Mouse (Mus musculus): Measurements from ENCODE around the gene Dock9. TPM values are rescaled to one million over a fixed set of nuclear protein-coding genes. Genes with fewer than 3 reads are reported as not detected.

Dock9 gene
- polyA plus RNA-seq, 1 experiment from 2014 or later: 5.2 TPM

GRCm38 (mm10) chr14:121549834-121550233, 247.8 kb downstream of the Dock9 start:
- no peak for ATAC-seq (ENCODE audit: low read depth)
- H3K4me2 ChIP-seq: no peak overlapping the region
- H3K4me1 ChIP-seq (replicated peaks): no peaks in the 10 kb centered on the region
- H3K27me3 ChIP-seq: no peaks in the 10 kb centered on the region
- WGBS: 82% methylated on average over 6 of the region's 6 CpGs
- 0 out of 2 replicates have a peak, but pooled peaks cover 2% of the 10 kb centered on the region for H3K36me3 ChIP-seq
- H3K9me3 ChIP-seq: no peaks in the 10 kb centered on the region
- H3K27ac ChIP-seq (replicated peaks): no peak overlapping the region
- no peak overlapping the region for H3K4me3 ChIP-seq
- no peak overlapping the region for H3K9ac ChIP-seq

GRCm38 (mm10) chr14:121547745-121548144, 249.9 kb downstream of the Dock9 start:
- Histone ChIP-seq H3K4me3 (no peak overlapping the region), H3K36me3 (no peaks in the 10 kb centered on the region), H3K4me2 (no peak overlapping the region), H3K9me3 (no peaks in the 10 kb centered on the region), H3K9ac (no peak overlapping the region), H3K4me1 (replicated peaks) (no peaks in the 10 kb centered on the region), H3K27me3 (no peaks in the 10 kb centered on the region), H3K27ac (replicated peaks) (no peak overlapping the region)
- 63% methylated on average over 7 of the region's 7 CpGs for WGBS
- ATAC-seq (ENCODE audit: low read depth): no peak

- H3K9me3 ChIP-seq: no peaks in the 10 kb centered on the region
- no peaks in the 10 kb centered on the region for H3K4me1 ChIP-seq (replicated peaks)
- H3K36me3 ChIP-seq: no peaks in the 10 kb centered on the region
- H3K27me3 ChIP-seq: no peaks in the 10 kb centered on the region
- H3K4me3 ChIP-seq: no peak overlapping the region
- 92% methylated on average over 5 of the region's 5 CpGs for WGBS
- ATAC-seq (ENCODE audit: low read depth): no peak
- H3K27ac ChIP-seq (replicated peaks): no peak overlapping the region
- H3K4me2 ChIP-seq: no peak overlapping the region
- H3K9ac ChIP-seq: no peak overlapping the region
Observed at GRCm38 (mm10) chr14:121546621-121547020, 251.0 kb downstream of the Dock9 start.

GRCm38 (mm10) chr14:121545551-121546331, 251.9 kb downstream of the Dock9 start:
- no peaks in the 10 kb centered on the region for H3K36me3 ChIP-seq
- no peaks in the 10 kb centered on the region for H3K4me1 ChIP-seq (replicated peaks)
- ATAC-seq (ENCODE audit: low read depth): no peak
- H3K4me2 ChIP-seq: no peak overlapping the region
- no peak overlapping the region for H3K27ac ChIP-seq (replicated peaks)
- H3K9me3 ChIP-seq: no peaks in the 10 kb centered on the region
- no peaks in the 10 kb centered on the region for H3K27me3 ChIP-seq
- WGBS: 86% methylated on average over 14 of the region's 14 CpGs
- no peak overlapping the region for H3K9ac ChIP-seq
- no peak overlapping the region for H3K4me3 ChIP-seq

GRCm38 (mm10) chr14:121541262-121541661, 256.4 kb downstream of the Dock9 start:
- no peaks in the 10 kb centered on the region for H3K9me3 ChIP-seq
- no peak overlapping the region for H3K4me3 ChIP-seq
- H3K4me2 ChIP-seq: no peak overlapping the region
- WGBS: 89% methylated on average over 7 of the region's 7 CpGs
- ATAC-seq (ENCODE audit: low read depth): no peak
- no peaks in the 10 kb centered on the region for H3K4me1 ChIP-seq (replicated peaks)
- no peak overlapping the region for H3K27ac ChIP-seq (replicated peaks)
- H3K27me3 ChIP-seq: no peaks in the 10 kb centered on the region
- H3K36me3 ChIP-seq: no peaks in the 10 kb centered on the region
- no peak overlapping the region for H3K9ac ChIP-seq

- H3K36me3 ChIP-seq: no peaks in the 10 kb centered on the region
- H3K4me1 ChIP-seq (replicated peaks): no peaks in the 10 kb centered on the region
- H3K27ac ChIP-seq (replicated peaks): no peak overlapping the region
- H3K9ac ChIP-seq: no peak overlapping the region
- no peaks in the 10 kb centered on the region for H3K9me3 ChIP-seq
- H3K4me3 ChIP-seq: no peak overlapping the region
- no peak overlapping the region for H3K4me2 ChIP-seq
- no peak for ATAC-seq (ENCODE audit: low read depth)
- no peaks in the 10 kb centered on the region for H3K27me3 ChIP-seq
- WGBS: 82% methylated on average over 3 of the region's 3 CpGs
Observed at GRCm38 (mm10) chr14:121534501-121534900, 263.1 kb downstream of the Dock9 start.

- WGBS: 89% methylated on average over 9 of the region's 9 CpGs
- Histone ChIP-seq H3K9me3 (no peaks in the 10 kb centered on the region), H3K9ac (no peak overlapping the region), H3K27me3 (no peaks in the 10 kb centered on the region), H3K4me3 (no peak overlapping the region), H3K27ac (replicated peaks) (no peak overlapping the region), H3K4me2 (no peak overlapping the region), H3K36me3 (no peaks in the 10 kb centered on the region), H3K4me1 (replicated peaks) (no peaks in the 10 kb centered on the region)
- ATAC-seq (ENCODE audit: low read depth): no peak
Observed at GRCm38 (mm10) chr14:121530853-121531252, 266.8 kb downstream of the Dock9 start.

- H3K4me2 ChIP-seq: no peak overlapping the region
- ATAC-seq (ENCODE audit: low read depth): no peak
- 89% methylated on average over 3 of the region's 3 CpGs for WGBS
Observed at GRCm38 (mm10) chr14:121527883-121528282, 269.8 kb downstream of the Dock9 start.

GRCm38 (mm10) chr14:121527201-121527600, 270.4 kb downstream of the Dock9 start:
- WGBS: 80% methylated on average over 1 of the region's 1 CpGs
- Histone ChIP-seq H3K27me3 (no peaks in the 10 kb centered on the region), H3K9me3 (no peaks in the 10 kb centered on the region)

More at GRCm38 (mm10) chr14:121527883-121528282, 269.8 kb downstream of the Dock9 start:
- Histone ChIP-seq H3K9me3 (no peaks in the 10 kb centered on the region), H3K4me3 (no peak overlapping the region), H3K27ac (replicated peaks) (no peak overlapping the region), H3K9ac (no peak overlapping the region), H3K4me1 (replicated peaks) (no peaks in the 10 kb centered on the region), H3K36me3 (no peaks in the 10 kb centered on the region), H3K27me3 (no peaks in the 10 kb centered on the region)

GRCm38 (mm10) chr14:121521709-121522108, 275.9 kb downstream of the Dock9 start:
- no peak for ATAC-seq (ENCODE audit: low read depth)
- Histone ChIP-seq H3K4me1 (replicated peaks) (no peaks in the 10 kb centered on the region), H3K27me3 (no peaks in the 10 kb centered on the region), H3K4me3 (no peak overlapping the region), H3K9me3 (no peaks in the 10 kb centered on the region), H3K9ac (no peak overlapping the region), H3K4me2 (no peak overlapping the region), H3K36me3 (no peaks in the 10 kb centered on the region), H3K27ac (replicated peaks) (no peak overlapping the region)
- WGBS: 84% methylated on average over 4 of the region's 4 CpGs

More at GRCm38 (mm10) chr14:121527201-121527600, 270.4 kb downstream of the Dock9 start:
- Histone ChIP-seq H3K4me3 (no peak overlapping the region), H3K27ac (replicated peaks) (no peak overlapping the region), H3K4me2 (no peak overlapping the region), H3K4me1 (replicated peaks) (no peaks in the 10 kb centered on the region), H3K36me3 (no peaks in the 10 kb centered on the region), H3K9ac (no peak overlapping the region)
- no peak for ATAC-seq (ENCODE audit: low read depth)

GRCm38 (mm10) chr14:121516881-121517280, 280.8 kb downstream of the Dock9 start:
- Histone ChIP-seq H3K9ac (no peak overlapping the region), H3K4me3 (no peak overlapping the region), H3K27ac (replicated peaks) (no peak overlapping the region), H3K4me2 (no peak overlapping the region), H3K4me1 (replicated peaks) (no peaks in the 10 kb centered on the region), H3K9me3 (no peaks in the 10 kb centered on the region), H3K27me3 (no peaks in the 10 kb centered on the region), H3K36me3 (no peaks in the 10 kb centered on the region)
- 87% methylated on average over 5 of the region's 5 CpGs for WGBS
- ATAC-seq (ENCODE audit: low read depth): no peak

- H3K4me3 ChIP-seq: no peak overlapping the region
- peaks cover 34% of the 10 kb centered on the region for H3K27me3 ChIP-seq
- H3K27ac ChIP-seq (replicated peaks): no peak overlapping the region
- no peaks in the 10 kb centered on the region for H3K36me3 ChIP-seq
- ATAC-seq (ENCODE audit: low read depth): no peak
- no peak overlapping the region for H3K4me2 ChIP-seq
- H3K4me1 ChIP-seq (replicated peaks): peaks cover 7% of the 10 kb centered on the region; the same call in 1 of the 2 replicates
- 85% methylated on average over 2 of the region's 2 CpGs for WGBS
- H3K9me3 ChIP-seq: no peaks in the 10 kb centered on the region
- H3K9ac ChIP-seq: no peak overlapping the region
Observed at GRCm38 (mm10) chr14:121508929-121509328, 288.7 kb downstream of the Dock9 start.

- 13% methylated on average over 6 of the region's 6 CpGs for WGBS
- Histone ChIP-seq H3K36me3 (no peaks in the 10 kb centered on the region), H3K4me3 (no peak overlapping the region), H3K27ac (replicated peaks) (no peak overlapping the region), H3K9ac (no peak overlapping the region), H3K27me3 (peaks cover 39% of the 10 kb centered on the region), H3K9me3 (no peaks in the 10 kb centered on the region), H3K4me2 (no peak overlapping the region), H3K4me1 (replicated peaks) (peaks cover 7% of the 10 kb centered on the region; the same call in 1 of the 2 replicates)
- no peak for ATAC-seq (ENCODE audit: low read depth)
Observed at GRCm38 (mm10) chr14:121506336-121506735, 291.3 kb downstream of the Dock9 start.

Data from neural tube, embryonic 13.5 days (tissue).